In genomic region chr17:26508345-26508960, GRCm38 (mm10) we compare ENCODE assay signal across 8 mouse cellular contexts. TPM values are rescaled to one million over a fixed set of nuclear protein-coding genes. Genes with fewer than 3 reads are reported as not detected.
DNase-seq lines count a peak whose midpoint lies in the region; ATAC-seq and TF ChIP-seq lines count a peak whose summit lies in the region.

No protein-coding gene starts in this region.

- H3K4me1 ChIP-seq in bone marrow, adult 2 months (ENCODE audit: control insufficient read depth, insufficient read depth, low read length) = peaks cover 18% of the 10 kb centered on the region
- peaks cover 60% of the 10 kb centered on the region for H3K4me1 ChIP-seq in embryonic facial prominence, embryonic 15.5 days
- H3K4me1 ChIP-seq in kidney, embryonic 14.5 days (ENCODE audit: control insufficient read depth, insufficient read depth, low read length) = peaks cover 28% of the 10 kb centered on the region
- peaks cover 51% of the 10 kb centered on the region for H3K4me1 ChIP-seq in limb, embryonic 15.5 days

- H3K4me2 ChIP-seq in embryonic facial prominence, embryonic 15.5 days (replicated peaks) = peak overlapping the region; percentile 89
- H3K4me2 ChIP-seq in kidney, embryonic 14.5 days (replicated peaks; ENCODE audit: low read depth, low read length) = peak overlapping the region; percentile 83
- peak overlapping the region; percentile 72 for H3K4me2 ChIP-seq in limb, embryonic 15.5 days

- ATAC-seq in embryonic facial prominence, embryonic 15.5 days (ENCODE audit: insufficient number of reproducible peaks, low FRiP score, low TSS enrichment, low read depth) = peak; percentile 89
- ATAC-seq in kidney, embryonic 14.5 days (ENCODE audit: low FRiP score, low TSS enrichment) = peak; percentile 89
- ATAC-seq in limb, embryonic 15.5 days (ENCODE audit: insufficient number of reproducible peaks, low FRiP score, low TSS enrichment, low read depth) = peak; percentile 87

- under 1% methylated on average over 58 of the region's 58 CpGs for WGBS in bone marrow, adult 2 months
- WGBS in embryonic facial prominence, embryonic 15.5 days = under 1% methylated on average over 58 of the region's 58 CpGs
- under 1% methylated on average over 53 of the region's 58 CpGs for WGBS in kidney, embryonic 14.5 days
- WGBS in limb, embryonic 15.5 days = under 1% methylated on average over 58 of the region's 58 CpGs

- H3K9me3 ChIP-seq in embryonic facial prominence, embryonic 15.5 days (replicated peaks) = no peaks in the 10 kb centered on the region
- H3K9me3 ChIP-seq in kidney, embryonic 14.5 days (ENCODE audit: control insufficient read depth, low read length) = no peaks in the 10 kb centered on the region
- H3K9me3 ChIP-seq in limb, embryonic 15.5 days = no peaks in the 10 kb centered on the region

- TF ChIP-seq CTCF in bone marrow, adult 2 months (IDR thresholded peaks at IDR 0.05; ENCODE audit: control insufficient read depth, insufficient read depth, low read length) = no peak

- TF ChIP-seq POLR2A in bone marrow, adult 2 months (IDR thresholded peaks at IDR 0.05; ENCODE audit: borderline replicate concordance, control insufficient read depth, low read depth, low read length) = peak; percentile 99

- H3K27ac ChIP-seq in bone marrow, adult 2 months (ENCODE audit: control insufficient read depth, insufficient read depth, low read depth, low read length, poor library complexity) = peak overlapping the region; percentile 100
- H3K27ac ChIP-seq in embryonic facial prominence, embryonic 15.5 days (replicated peaks) = peak overlapping the region; percentile 99
- H3K27ac ChIP-seq in kidney, embryonic 14.5 days (ENCODE audit: low read depth, low read length) = peak overlapping the region; percentile 96
- H3K27ac ChIP-seq in limb, embryonic 15.5 days = peak overlapping the region; percentile 94

- peak overlapping the region; percentile 94 for H3K4me3 ChIP-seq in bone marrow, adult 2 months (replicated peaks; ENCODE audit: control insufficient read depth, low read depth, low read length)
- peak overlapping the region; percentile 75 for H3K4me3 ChIP-seq in embryonic facial prominence, embryonic 15.5 days (replicated peaks)
- peak overlapping the region; percentile 64 for H3K4me3 ChIP-seq in kidney, embryonic 14.5 days (ENCODE audit: low read length)
- H3K4me3 ChIP-seq in limb, embryonic 15.5 days = peak overlapping the region; percentile 76

- H3K27me3 ChIP-seq in embryonic facial prominence, embryonic 15.5 days = no peaks in the 10 kb centered on the region
- H3K27me3 ChIP-seq in kidney, embryonic 14.5 days (ENCODE audit: control insufficient read depth, insufficient read depth, low read length) = no peaks in the 10 kb centered on the region
- H3K27me3 ChIP-seq in limb, embryonic 15.5 days = no peaks in the 10 kb centered on the region

- H3K9ac ChIP-seq in embryonic facial prominence, embryonic 15.5 days = peak overlapping the region; percentile 80
- peak overlapping the region; percentile 87 for H3K9ac ChIP-seq in kidney, embryonic 14.5 days (ENCODE audit: low read depth, low read length)
- peak overlapping the region; percentile 74 for H3K9ac ChIP-seq in limb, embryonic 15.5 days

- peak; percentile 99 for DNase-seq in 416B (ENCODE audit: low read depth)
- peak; percentile 98 to 99 for DNase-seq in heart, adult 9 months (ENCODE audit: low spot score in 2 of 2)
- peak; percentile 88 to 94 for DNase-seq in monocyte, adult 2 months (ENCODE audit: low read depth in 1 of 2, low spot score in 2 of 2)
- DNase-seq in spleen, postnatal 36 days (ENCODE audit: low spot score in 2 of 2) = peak; percentile 93 to 95

- peaks cover 6% of the 10 kb centered on the region; the same call in 1 of the 2 replicates for H3K36me3 ChIP-seq in embryonic facial prominence, embryonic 15.5 days
- peaks cover 9% of the 10 kb centered on the region for H3K36me3 ChIP-seq in kidney, embryonic 14.5 days (ENCODE audit: control insufficient read depth, insufficient read depth, low read length)
- peaks cover 7% of the 10 kb centered on the region for H3K36me3 ChIP-seq in limb, embryonic 15.5 days

RNA-seq across cellular contexts. Expression of gene Ergic1, which starts 52.8 kb away (rescaled TPM):
- 9.8 and 23.4 TPM in 2 replicates for polyA plus RNA-seq in bone marrow, adult 2 months (2011; ENCODE audit: insufficient read depth, insufficient read length, low replicate concordance, missing spikeins)
- polyA plus RNA-seq in embryonic facial prominence, embryonic 15.5 days (2015; fragmentation: Nextera tagmentation; extraction: Ambion mirVana) = 114 and 118 TPM in 2 replicates
- 141 and 150 TPM in 2 replicates for polyA plus RNA-seq in kidney, embryonic 14.5 days (2014; fragmentation: Nextera tagmentation; extraction: Ambion mirVana)
- 122 and 130 TPM in 2 replicates for polyA plus RNA-seq in limb, embryonic 15.5 days (2015; fragmentation: Nextera tagmentation; extraction: Ambion mirVana)

RNA-seq across cellular contexts. Expression of gene Dusp1, which starts 53.5 kb away (rescaled TPM):
- 26.8 and 37.7 TPM in 2 replicates for polyA plus RNA-seq in bone marrow, adult 2 months (2011; ENCODE audit: insufficient read depth, insufficient read length, low replicate concordance, missing spikeins)
- polyA plus RNA-seq in embryonic facial prominence, embryonic 15.5 days (2015; fragmentation: Nextera tagmentation; extraction: Ambion mirVana) = 28.4 and 33.3 TPM in 2 replicates
- 19.3 and 19.8 TPM in 2 replicates for polyA plus RNA-seq in kidney, embryonic 14.5 days (2014; fragmentation: Nextera tagmentation; extraction: Ambion mirVana)
- 27.3 and 32.5 TPM in 2 replicates for polyA plus RNA-seq in limb, embryonic 15.5 days (2015; fragmentation: Nextera tagmentation; extraction: Ambion mirVana)

Comparison
In these comparisons a context has a peak if more than half of its experiments do, and no peak if none do; other contexts are left out.
1. Peak in every context shown above with its lines: DNase-seq, ATAC-seq, H3K4me3 ChIP-seq and H3K27ac ChIP-seq.